Mouse (Mus musculus): Measurements from ENCODE around the gene Thop1. TPM values are rescaled to one million over a fixed set of nuclear protein-coding genes. Genes with fewer than 3 reads are reported as not detected.
A peak's percentile ranks its signal among the peaks of the same experiment; 100 is the strongest.

The Thop1 gene
- total RNA-seq, 2 experiments from 2014 or later: 11.5 to 14.9 TPM

- peak; percentile 98 to 99 for DNase-seq
- intact Hi-C loops (cut with DNase I): loop anchor here (2.0 kb wide), 1 partner anchor 27 kb away; no protein-coding TSS in a partner anchor
These were observed 35.8 kb downstream of the Thop1 start, which contains the start of gene Map2k2 for GRCm38 (mm10) chr10:81105565-81106112. TSS of gene Map2k2 (plus strand) at chr10:81105915.

GRCm38 (mm10) chr10:81106113-81106721 is 36.4 kb downstream of the Thop1 start:
- peak; percentile 88 to 92 for DNase-seq
- intact Hi-C loops (cut with DNase I): loop anchor here (2.0 kb wide), 1 partner anchor 27 kb away; no protein-coding TSS in a partner anchor

- no peak for DNase-seq
- intact Hi-C loops (cut with DNase I): no loop called here
These were observed 43.1 kb downstream of the Thop1 start for GRCm38 (mm10) chr10:81112946-81113345.

- intact Hi-C loops (cut with DNase I): no loop called here
- no peak for DNase-seq
These were observed 49.8 kb downstream of the Thop1 start for GRCm38 (mm10) chr10:81119625-81120024.

GRCm38 (mm10) chr10:81120650-81121049 is 50.8 kb downstream of the Thop1 start:
- intact Hi-C loops (cut with DNase I): no loop called here
- DNase-seq: no peak

- DNase-seq: no peak
- intact Hi-C loops (cut with DNase I): no loop called here
These were observed 53.1 kb downstream of the Thop1 start for GRCm38 (mm10) chr10:81122889-81123288.

GRCm38 (mm10) chr10:81123500-81123899 is 53.7 kb downstream of the Thop1 start:
- DNase-seq: no peak
- intact Hi-C loops (cut with DNase I): no loop called here

Small RNA genes lying within 50 kb of the gene (microRNA-seq; reads per million reads assigned to microRNA genes)
- gene Mir5615-1 (0 reads per million in 2 experiments), gene Mir5615-2 (0 reads per million in 2 experiments)

Other genes starting within 250 kb of the Thop1 start
- gene Oaz1, start 243.4 kb upstream of the Thop1 start, total RNA-seq (2021): 1,000 to 10,000 TPM; 1,023 to 1,076 TPM
- 1 to 10 TPM; 3.8 to 6.5 TPM for gene Lingo3, start 226.0 kb upstream of the Thop1 start, total RNA-seq (2021)
- gene Lsm7, start 214.8 kb upstream of the Thop1 start, total RNA-seq (2021): 10 to 100 TPM; 23.6 to 28.2 TPM
- 10 to 100 TPM; 26.0 to 27.7 TPM for gene Sppl2b, start 214.8 kb upstream of the Thop1 start, total RNA-seq (2021)
- gene Tmprss9, start 198.2 kb upstream of the Thop1 start, total RNA-seq (2021): not detected
- 100 to 1,000 TPM; 163 to 175 TPM for gene Timm13, start 169.1 kb upstream of the Thop1 start, total RNA-seq (2021)
- 10 to 100 TPM; 10.2 to 11.9 TPM for gene Lmnb2, start 151.8 kb upstream of the Thop1 start, total RNA-seq (2021)
- gene Gadd45b, start 140.0 kb upstream of the Thop1 start, total RNA-seq (2021): 10 to 100 TPM; 11.5 to 18.3 TPM
- gene Gng7, start 55.1 kb upstream of the Thop1 start, total RNA-seq (2021): 1 to 10 TPM in 1 of 2 experiments, under 1 TPM in 1; 0.67 to 1.1 TPM
- not detected for gene Diras1, start 44.4 kb upstream of the Thop1 start, total RNA-seq (2021)
- gene Slc39a3, start 32.6 kb upstream of the Thop1 start, total RNA-seq (2021): 10 to 100 TPM; 11.5 to 13.0 TPM
- gene Sgta, start 9.9 kb upstream of the Thop1 start, total RNA-seq (2021): 100 to 1,000 TPM; 103 to 106 TPM
- gene Creb3l3, start 28.8 kb downstream of the Thop1 start, total RNA-seq (2021): 1 to 10 TPM; 1.2 to 2.4 TPM
- 100 to 1,000 TPM; 129 to 131 TPM for gene Map2k2, start 35.9 kb downstream of the Thop1 start, total RNA-seq (2021)
- 10 to 100 TPM; 43.7 to 48.0 TPM for gene Zbtb7a, start 65.2 kb downstream of the Thop1 start, total RNA-seq (2021)
- 10 to 100 TPM; 14.7 to 17.8 TPM for gene Pias4, start 97.9 kb downstream of the Thop1 start, total RNA-seq (2021)
- 1,000 to 10,000 TPM; 1,333 to 1,385 TPM for gene Eef2, start 106.6 kb downstream of the Thop1 start, total RNA-seq (2021)
- 10 to 100 TPM; 33.3 to 39.1 TPM for gene Dapk3, start 113.0 kb downstream of the Thop1 start, total RNA-seq (2021)
- gene 4930442H23Rik, start 113.8 kb downstream of the Thop1 start, total RNA-seq (2021): not detected
- 10 to 100 TPM; 11.6 to 16.5 TPM for gene Nmrk2, start 132.0 kb downstream of the Thop1 start, total RNA-seq (2021)
- under 1 TPM; 0.24 to 0.30 TPM for gene Atcay, start 160.8 kb downstream of the Thop1 start, total RNA-seq (2021)
- 1 to 10 TPM; 3.8 TPM for gene Zfr2, start 163.1 kb downstream of the Thop1 start, total RNA-seq (2021)
- under 1 TPM; 0.27 to 0.38 TPM for gene Matk, start 182.9 kb downstream of the Thop1 start, total RNA-seq (2021)
- gene Mrpl54, start 196.9 kb downstream of the Thop1 start, total RNA-seq (2021): 100 to 1,000 TPM in 1 of 2 experiments, 10 to 100 TPM in 1; 93.4 to 108 TPM
- 10 to 100 TPM; 66.5 to 68.3 TPM for gene Apba3, start 196.9 kb downstream of the Thop1 start, total RNA-seq (2021)
- gene Tjp3, start 221.5 kb downstream of the Thop1 start, total RNA-seq (2021): under 1 TPM; 0.14 to 0.37 TPM
- gene Pip5k1c, start 222.9 kb downstream of the Thop1 start, total RNA-seq (2021): 10 to 100 TPM; 43.2 to 46.4 TPM

Measured in heart, postnatal 10 days (tissue).